Mouse (Mus musculus): ENCODE data around the gene Emx1. TPM values are rescaled to one million over a fixed set of nuclear protein-coding genes. Genes with fewer than 3 reads are reported as not detected.

Emx1 gene
- polyA plus RNA-seq, 1 experiment from 2014 or later = not detected

Other genes starting within 250 kb of the Emx1 start
- gene Exoc6b, start 117.9 kb upstream of the Emx1 start, polyA plus RNA-seq (2015; fragmentation: Nextera tagmentation; extraction: Ambion mirVana) = 33.9 and 34.0 TPM in 2 replicates
- gene Spr, start 49.7 kb upstream of the Emx1 start, polyA plus RNA-seq (2015; fragmentation: Nextera tagmentation; extraction: Ambion mirVana) = 63.6 and 65.6 TPM in 2 replicates
- 7.0 and 7.8 TPM in 2 replicates for gene Sfxn5, start 146.0 kb downstream of the Emx1 start, polyA plus RNA-seq (2015; fragmentation: Nextera tagmentation; extraction: Ambion mirVana)
- 12.0 and 12.2 TPM in 2 replicates for gene Rab11fip5, start 187.2 kb downstream of the Emx1 start, polyA plus RNA-seq (2015; fragmentation: Nextera tagmentation; extraction: Ambion mirVana)
- gene Noto, start 236.4 kb downstream of the Emx1 start, polyA plus RNA-seq (2015; fragmentation: Nextera tagmentation; extraction: Ambion mirVana) = 0.80 and 0.94 TPM in 2 replicates
- 53.4 and 55.2 TPM in 2 replicates for gene Smyd5, start 244.6 kb downstream of the Emx1 start, polyA plus RNA-seq (2015; fragmentation: Nextera tagmentation; extraction: Ambion mirVana)